Mouse (Mus musculus) subcutaneous adipose tissue, adult 2 months (tissue): ENCODE measurements around the gene Prpf4. TPM values are rescaled to one million over a fixed set of nuclear protein-coding genes. Genes with fewer than 3 reads are reported as not detected.

Experiments used
- polyA plus RNA-seq: library from polyadenylated mRNA; depleted of rRNA; stranded (reverse); fragments of >200 nt; gene quantifications from 2 replicates; pipeline ENCODE4 v1.2.3, GENCODE M21; 2012; ENCODE audit warnings: low replicate concordance; rRNA removed

Prpf4 gene
- 9.7 and 17.8 TPM in 2 replicates for polyA plus RNA-seq

GRCm38 (mm10) chr4:62408601-62409282 is at the start of gene Prpf4, which contains the start of gene Cdc26:
TSS of gene Prpf4 (plus strand) at chr4:62408797.
TSS of gene Cdc26 (minus strand) at chr4:62408642.

GRCm38 (mm10) chr4:62360088-62360804 is 48.4 kb upstream of the Prpf4 start, which contains the start of the genes Fkbp15 and Slc31a1:
TSS of gene Fkbp15 (minus strand) at chr4:62360548.
TSS of gene Slc31a1 (plus strand) at chr4:62360727.

GRCm38 (mm10) chr4:62435081-62435480 is 26.5 kb downstream of the Prpf4 start, which contains the start of gene Rnf183:
TSS of gene Rnf183 (minus strand) at chr4:62435252.

GRCm38 (mm10) chr4:62470598-62471051 is 62.0 kb downstream of the Prpf4 start, which contains the start of gene Wdr31:
TSS of gene Wdr31 (minus strand) at chr4:62470896.

Other genes starting within 250 kb of the Prpf4 start
- gene Zfp37, start 177.8 kb upstream of the Prpf4 start, polyA plus RNA-seq = 0.37 and 1.2 TPM in 2 replicates
- 31.4 and 41.4 TPM in 2 replicates for gene Slc31a2, start 146.2 kb upstream of the Prpf4 start, polyA plus RNA-seq
- gene Fkbp15, start 48.2 kb upstream of the Prpf4 start, polyA plus RNA-seq = 31.5 and 38.2 TPM in 2 replicates
- 26.8 and 31.4 TPM in 2 replicates for gene Slc31a1, start 48.1 kb upstream of the Prpf4 start, polyA plus RNA-seq
- gene Cdc26, start 155 bp upstream of the Prpf4 start, polyA plus RNA-seq = 31.6 and 47.6 TPM in 2 replicates
- 0.33 and 4.0 TPM in 2 replicates for gene Rnf183, start 26.5 kb downstream of the Prpf4 start, polyA plus RNA-seq
- 0.49 and 4.7 TPM in 2 replicates for gene Wdr31, start 62.1 kb downstream of the Prpf4 start, polyA plus RNA-seq
- gene Bspry, start 71.3 kb downstream of the Prpf4 start, polyA plus RNA-seq = 0.34 and 45.2 TPM in 2 replicates
- gene Hdhd3, start 94.7 kb downstream of the Prpf4 start, polyA plus RNA-seq = 11.7 and 28.9 TPM in 2 replicates
- gene Alad, start 111.1 kb downstream of the Prpf4 start, polyA plus RNA-seq = 116 and 202 TPM in 2 replicates
- 22.1 and 23.5 TPM in 2 replicates for gene Pole3, start 116.3 kb downstream of the Prpf4 start, polyA plus RNA-seq
- 0.06 and 0.14 TPM in 2 replicates for gene 4933430I17Rik, start 116.6 kb downstream of the Prpf4 start, polyA plus RNA-seq
- gene Rgs3, start 151.1 kb downstream of the Prpf4 start, polyA plus RNA-seq = 89.0 and 120 TPM in 2 replicates